Mouse (Mus musculus) liver, embryonic 13.5 days (tissue): ENCODE results near the gene Lrrc57. TPM values are rescaled to one million over a fixed set of nuclear protein-coding genes. Genes with fewer than 3 reads are reported as not detected.

Experiments
- ATAC-seq: fragments of 200-750 bp; cut with Nextera tagmentation; 2 replicates; pipeline ENCODE4 v1.8.0; 2017; ENCODE audit warnings: low read depth, mild to moderate bottlenecking, moderate number of reproducible peaks, moderate library complexity
- DNase-seq: peaks from one replicate; pipeline ENCODE4 v3.0.0; 2022
- H3K27ac ChIP-seq: fragments of 300-500 bp; sonication (generic); 2 replicates; pipeline ENCODE4 v1.5.1; 2015; ENCODE audit warnings: moderate library complexity, mild to moderate bottlenecking, inconsistent platforms
- H3K27me3 ChIP-seq: fragments of 300-500 bp; sonication (generic); 2 replicates; pipeline ENCODE4 v1.6.1; 2015; ENCODE audit warnings: mild to moderate bottlenecking, inconsistent platforms
- H3K36me3 ChIP-seq: fragments of 300-500 bp; sonication (generic); 2 replicates; pipeline ENCODE4 v1.6.1; 2015; ENCODE audit warnings: mild to moderate bottlenecking, inconsistent platforms
- H3K4me1 ChIP-seq: fragments of 300-500 bp; sonication (generic); replicated peaks from 2 replicates; pipeline ENCODE4 v1.6.1; 2015; ENCODE audit warnings: inconsistent platforms
- H3K4me2 ChIP-seq: fragments of 300-500 bp; sonication (generic); 2 replicates; pipeline ENCODE4 v1.6.1; 2015; ENCODE audit warnings: inconsistent platforms, mild to moderate bottlenecking, moderate library complexity
- H3K4me3 ChIP-seq: fragments of 300-500 bp; sonication (generic); replicated peaks from 2 replicates; pipeline ENCODE4 v1.5.1; 2015; ENCODE audit warnings: mild to moderate bottlenecking, inconsistent platforms
- H3K9ac ChIP-seq: fragments of 300-500 bp; sonication (generic); 2 replicates; pipeline ENCODE4 v1.6.1; 2015; ENCODE audit warnings: mild to moderate bottlenecking, inconsistent platforms
- H3K9me3 ChIP-seq: fragments of 300-500 bp; sonication (generic); replicated peaks from 2 replicates; pipeline ENCODE4 v1.6.1; 2016; ENCODE audit warnings: inconsistent platforms
- WGBS: fragments of 180-500 bp; shearing (Covaris S2); methylation state at CpG from one replicate; pipeline ENCODE4 v1.1.7; 2015; ENCODE audit not compliant: insufficient replicate concordance; 5-methylcytosine and 5-hydroxymethylcytosine counted together
- polyA plus RNA-seq: library from polyadenylated mRNA; unstranded; fragments of >200 nt; fragmentation: Nextera tagmentation; extraction: Ambion mirVana; gene quantifications from 2 replicates; pipeline ENCODE4 v1.2.1, GENCODE M21; 2015

Gene Lrrc57
- 14.2 and 15.6 TPM in 2 replicates for polyA plus RNA-seq

DNA sequence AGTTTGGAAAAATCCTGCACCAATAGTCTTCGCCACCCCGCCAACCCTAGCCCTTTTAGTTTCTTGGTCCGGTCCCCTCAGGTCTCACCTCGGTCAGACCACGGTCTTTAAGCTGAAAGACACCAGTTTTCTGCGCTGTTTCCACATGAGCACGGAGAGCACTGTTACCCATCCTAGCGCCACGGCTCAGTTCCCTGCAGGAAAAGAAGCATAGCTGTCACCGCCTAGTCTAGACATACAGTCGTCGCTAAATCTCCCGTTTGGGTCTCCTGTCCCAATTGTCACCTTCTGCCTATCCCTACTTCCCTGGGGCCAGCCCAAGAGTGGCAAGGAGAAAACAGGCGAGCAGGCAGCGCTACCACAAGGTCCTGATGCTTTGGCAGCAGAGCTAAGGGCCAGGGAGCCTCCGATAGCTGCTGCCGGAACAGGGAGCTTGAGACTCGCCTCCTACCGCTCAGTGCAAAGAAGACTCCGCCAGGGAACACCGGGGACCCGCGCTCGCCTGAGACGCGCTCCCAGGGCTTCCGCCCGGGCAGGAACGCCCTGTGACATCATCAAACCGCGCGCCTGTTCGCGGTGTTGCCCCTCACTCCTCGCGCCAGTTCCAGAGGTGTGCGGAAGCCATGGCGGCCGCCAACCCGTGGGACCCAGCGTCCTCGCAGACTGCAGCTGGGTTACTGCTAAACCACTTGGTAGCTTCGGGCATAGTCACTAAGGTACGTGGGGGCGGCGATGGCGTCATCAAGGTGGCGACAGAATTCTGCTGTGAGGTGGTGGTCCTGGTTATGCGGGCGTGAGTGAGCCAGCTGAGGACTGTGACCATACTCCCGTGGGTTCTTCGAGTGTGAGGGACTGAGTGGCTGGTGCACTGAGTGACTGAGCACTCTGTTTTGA, at the start of gene Lrrc57, which contains the start of gene Haus2:
Lrrc57 (minus strand) TSS at position 691 of the 894 bp plus-strand sequence.
Haus2 (plus strand) TSS at position 554 of the 894 bp plus-strand sequence.
- Histone ChIP-seq H3K4me2 (peak within 1 kb of the TSS; percentile 72), H3K9me3 (no peaks in the 10 kb centered on the region), H3K4me1 (peaks cover 32% of the 10 kb centered on the region), H3K36me3 (peaks cover 28% of the 10 kb centered on the region), H3K9ac (peak within 1 kb of the TSS; percentile 89), H3K27me3 (no peaks in the 10 kb centered on the region), H3K27ac (peak within 1 kb of the TSS; percentile 96), H3K4me3 (peak within 1 kb of the TSS; percentile 86)
- DNase-seq (peak; percentile 88), ATAC-seq (peak; percentile 96)
- WGBS: under 1% methylated on average over 52 of the region's 52 CpGs

DNA sequence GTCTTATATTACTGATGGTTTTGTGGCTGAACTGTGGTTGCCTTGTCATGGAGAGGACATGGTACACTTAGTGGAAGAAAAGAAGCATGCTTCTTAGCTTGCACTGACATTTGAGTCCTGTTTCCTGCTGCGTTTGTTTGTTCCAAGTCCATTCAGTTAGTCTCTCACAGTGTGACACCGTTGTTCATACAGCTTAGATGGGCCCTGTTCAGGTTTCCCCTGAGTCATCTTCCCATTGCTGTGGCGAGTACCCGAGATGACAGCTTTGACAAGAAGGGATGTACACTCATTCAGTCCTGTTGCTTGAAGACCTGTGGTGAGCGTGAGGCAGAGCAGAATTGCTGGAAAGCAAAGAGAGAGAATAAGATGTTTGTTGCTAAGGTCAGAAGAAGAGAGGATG, 49.2 kb upstream of the Lrrc57 start:
- WGBS: 18% methylated on average over 5 of the region's 5 CpGs
- Histone ChIP-seq H3K27ac (no peak overlapping the region), H3K4me2 (no peak overlapping the region), H3K36me3 (no peaks in the 10 kb centered on the region), H3K27me3 (no peaks in the 10 kb centered on the region), H3K4me1 (peaks cover 59% of the 10 kb centered on the region), H3K9ac (no peak overlapping the region), H3K9me3 (no peaks in the 10 kb centered on the region), H3K4me3 (no peak overlapping the region)
- no peak for DNase-seq
- no peak for ATAC-seq

DNA sequence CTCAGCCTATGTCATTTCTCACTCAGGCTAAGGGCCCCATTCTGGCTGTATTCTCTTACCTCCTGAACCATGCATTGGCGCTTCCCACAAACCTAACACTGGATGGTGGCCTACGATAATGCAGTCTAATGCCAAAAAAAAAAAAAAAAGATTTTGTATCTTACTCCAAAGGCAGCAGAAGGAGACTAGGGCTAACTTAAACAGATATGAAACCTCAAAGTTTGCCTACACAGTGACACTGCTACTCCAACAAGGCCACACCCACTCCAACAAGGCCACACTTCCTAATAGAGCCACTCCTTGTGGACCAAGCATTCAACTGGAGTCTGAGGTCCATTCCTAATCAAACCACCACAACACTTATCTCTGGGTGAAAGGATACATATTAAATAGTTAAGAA, 47.4 kb upstream of the Lrrc57 start:
- Histone ChIP-seq H3K36me3 (no peaks in the 10 kb centered on the region), H3K4me2 (no peak overlapping the region), H3K9me3 (no peaks in the 10 kb centered on the region), H3K4me3 (no peak overlapping the region), H3K27me3 (no peaks in the 10 kb centered on the region), H3K9ac (no peak overlapping the region), H3K4me1 (peaks cover 65% of the 10 kb centered on the region), H3K27ac (0 out of 2 replicates have a peak overlapping the region, but pooled peaks have one; percentile 21)
- ATAC-seq (peak; percentile 72), DNase-seq (no peak)
- WGBS: 23% methylated on average over 2 of the region's 2 CpGs

- Histone ChIP-seq H3K9me3 (no peaks in the 10 kb centered on the region), H3K4me2 (no peak overlapping the region), H3K27ac (no peak overlapping the region), H3K4me3 (no peak overlapping the region), H3K36me3 (no peaks in the 10 kb centered on the region), H3K27me3 (no peaks in the 10 kb centered on the region), H3K9ac (no peak overlapping the region), H3K4me1 (peaks cover 60% of the 10 kb centered on the region)
- DNase-seq (no peak), ATAC-seq (no peak)
- WGBS: 64% methylated on average over 5 of the region's 5 CpGs
These were observed 46.6 kb upstream of the Lrrc57 start for GRCm38 (mm10) chr2:120655905-120656304.

- H3K4me2 ChIP-seq: no peak overlapping the region
- no peaks in the 10 kb centered on the region for H3K9me3 ChIP-seq
- peaks cover 48% of the 10 kb centered on the region for H3K4me1 ChIP-seq
- H3K9ac ChIP-seq: no peak overlapping the region
- 58% methylated on average over 2 of the region's 2 CpGs for WGBS
- no peaks in the 10 kb centered on the region for H3K36me3 ChIP-seq
- no peak overlapping the region for H3K4me3 ChIP-seq
- H3K27ac ChIP-seq: no peak overlapping the region
- ATAC-seq (no peak), DNase-seq (no peak)
- no peaks in the 10 kb centered on the region for H3K27me3 ChIP-seq
These were observed 45.4 kb upstream of the Lrrc57 start for GRCm38 (mm10) chr2:120654693-120655092.

DNA sequence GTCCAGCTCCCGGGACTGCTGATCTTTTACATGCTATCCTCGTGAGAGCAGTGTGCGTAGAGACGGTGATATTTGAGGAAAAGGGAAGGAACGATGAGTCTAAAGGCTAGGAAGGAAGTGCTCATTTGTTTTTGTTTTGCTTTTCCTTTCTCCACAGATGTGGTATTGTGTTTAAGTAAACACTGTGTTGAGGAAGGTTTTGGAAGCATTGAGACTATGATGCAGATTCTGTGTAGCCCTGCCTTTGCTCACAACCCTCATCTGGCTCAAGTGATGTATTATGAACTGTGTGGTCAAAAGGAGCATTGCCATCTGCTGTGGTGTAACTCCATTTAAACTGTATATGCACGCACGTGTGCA, 43.6 kb upstream of the Lrrc57 start:
- no peak for DNase-seq
- 48% methylated on average over 7 of the region's 7 CpGs for WGBS

DNA sequence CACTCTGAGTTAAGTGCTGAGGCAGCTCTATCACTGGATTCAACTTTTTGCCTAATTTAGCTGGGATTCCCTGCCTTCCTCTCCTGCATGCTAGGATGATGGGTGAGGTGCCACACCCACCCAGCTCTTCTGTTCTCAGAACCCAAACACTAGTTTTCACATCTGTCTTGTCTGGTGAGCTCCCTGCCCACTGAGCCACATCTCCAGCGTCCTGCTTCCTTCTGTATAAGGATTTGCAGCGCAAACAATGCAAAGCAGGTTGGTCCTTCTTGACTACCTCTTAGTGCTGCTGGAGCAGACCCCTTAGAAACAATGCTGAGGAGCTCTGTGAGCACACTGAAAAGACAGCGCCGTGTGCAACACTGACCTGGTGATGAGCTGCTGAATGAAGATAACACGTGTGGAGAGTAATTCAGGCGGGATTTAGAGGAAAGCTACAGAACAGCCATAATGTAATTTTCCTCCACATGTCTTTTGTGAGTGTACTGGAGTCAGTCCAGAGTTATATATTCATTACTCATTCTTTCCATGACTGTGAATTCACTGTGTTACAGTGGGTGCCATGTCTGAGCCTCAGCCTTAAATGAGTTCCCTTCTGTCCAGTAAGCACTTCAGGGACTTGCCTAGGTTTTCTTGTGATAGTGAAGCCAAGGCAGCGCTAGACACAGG, 43.1 kb upstream of the Lrrc57 start:
- Histone ChIP-seq H3K27ac (0 out of 2 replicates have a peak overlapping the region, but pooled peaks have one; percentile 39), H3K4me1 (peaks cover 29% of the 10 kb centered on the region), H3K4me3 (no peak overlapping the region), H3K36me3 (no peaks in the 10 kb centered on the region), H3K9me3 (no peaks in the 10 kb centered on the region), H3K4me2 (no peak overlapping the region), H3K27me3 (no peaks in the 10 kb centered on the region), H3K9ac (no peak overlapping the region)
- ATAC-seq (no peak), DNase-seq (no peak)
- 45% methylated on average over 7 of the region's 7 CpGs for WGBS

More for the DNA sequence above, 43.6 kb upstream of the Lrrc57 start:
- no peaks in the 10 kb centered on the region for H3K9me3 ChIP-seq
- ATAC-seq: no peak
- no peak overlapping the region for H3K4me2 ChIP-seq
- H3K9ac ChIP-seq: no peak overlapping the region
- no peaks in the 10 kb centered on the region for H3K27me3 ChIP-seq
- H3K36me3 ChIP-seq: no peaks in the 10 kb centered on the region
- no peak overlapping the region for H3K4me3 ChIP-seq
- peaks cover 34% of the 10 kb centered on the region for H3K4me1 ChIP-seq
- H3K27ac ChIP-seq: no peak overlapping the region

GRCm38 (mm10) chr2:120646777-120647176, 37.5 kb upstream of the Lrrc57 start:
- H3K4me2 ChIP-seq: no peak overlapping the region
- WGBS: 51% methylated on average over 4 of the region's 4 CpGs
- no peaks in the 10 kb centered on the region for H3K4me1 ChIP-seq
- no peak for DNase-seq
- no peak overlapping the region for H3K9ac ChIP-seq
- H3K4me3 ChIP-seq: no peak overlapping the region
- 0 out of 2 replicates have a peak, but pooled peaks cover 4% of the 10 kb centered on the region for H3K27me3 ChIP-seq
- no peak for ATAC-seq
- no peaks in the 10 kb centered on the region for H3K36me3 ChIP-seq
- H3K27ac ChIP-seq: no peak overlapping the region
- no peaks in the 10 kb centered on the region for H3K9me3 ChIP-seq

- ATAC-seq (no peak), DNase-seq (no peak)
- 64% methylated on average over 7 of the region's 7 CpGs for WGBS
These were observed 34.5 kb upstream of the Lrrc57 start for GRCm38 (mm10) chr2:120643836-120644235.

DNA sequence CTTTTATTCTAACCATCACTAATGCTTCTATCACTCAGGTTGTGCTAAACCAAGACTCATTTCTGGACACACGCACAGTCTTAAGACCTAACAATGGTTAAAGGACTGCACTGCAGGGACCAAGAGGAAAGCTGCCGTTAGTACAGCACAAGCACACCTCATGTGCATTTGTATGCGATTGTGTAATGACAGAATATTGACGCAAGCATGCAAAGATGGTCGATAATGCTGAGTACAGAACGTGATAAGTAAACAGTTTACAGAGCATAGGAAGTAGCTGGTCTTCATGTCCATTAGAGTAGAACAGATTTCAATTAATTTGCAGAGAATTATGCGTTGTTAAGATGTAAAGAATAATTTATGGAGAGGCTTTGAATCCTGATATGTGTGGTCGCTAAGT, 31.5 kb upstream of the Lrrc57 start:
- 75% methylated on average over 8 of the region's 8 CpGs for WGBS
- ATAC-seq (no peak), DNase-seq (no peak)
- no peak overlapping the region for H3K27ac ChIP-seq
- H3K9me3 ChIP-seq: no peaks in the 10 kb centered on the region
- H3K9ac ChIP-seq: no peak overlapping the region
- no peak overlapping the region for H3K4me2 ChIP-seq
- H3K4me1 ChIP-seq: no peaks in the 10 kb centered on the region
- 0 out of 2 replicates have a peak, but pooled peaks cover 4% of the 10 kb centered on the region for H3K27me3 ChIP-seq
- no peaks in the 10 kb centered on the region for H3K36me3 ChIP-seq
- no peak overlapping the region for H3K4me3 ChIP-seq

More at GRCm38 (mm10) chr2:120643836-120644235, 34.5 kb upstream of the Lrrc57 start:
- H3K27ac ChIP-seq: no peak overlapping the region
- H3K4me2 ChIP-seq: no peak overlapping the region
- H3K9me3 ChIP-seq: no peaks in the 10 kb centered on the region
- H3K4me3 ChIP-seq: no peak overlapping the region
- 0 out of 2 replicates have a peak, but pooled peaks cover 4% of the 10 kb centered on the region for H3K27me3 ChIP-seq
- no peaks in the 10 kb centered on the region for H3K36me3 ChIP-seq
- no peak overlapping the region for H3K9ac ChIP-seq
- no peaks in the 10 kb centered on the region for H3K4me1 ChIP-seq

GRCm38 (mm10) chr2:120631957-120632356, 22.6 kb upstream of the Lrrc57 start:
- no peak overlapping the region for H3K27ac ChIP-seq
- H3K9me3 ChIP-seq: no peaks in the 10 kb centered on the region
- H3K36me3 ChIP-seq: peaks cover 7% of the 10 kb centered on the region; the same call in 1 of the 2 replicates
- H3K4me1 ChIP-seq: peaks cover 41% of the 10 kb centered on the region
- no peak overlapping the region for H3K9ac ChIP-seq
- H3K4me2 ChIP-seq: peak overlapping the region; percentile 9
- no peak overlapping the region for H3K4me3 ChIP-seq
- ATAC-seq: no peak
- H3K27me3 ChIP-seq: peaks cover 19% of the 10 kb centered on the region
- no peak for DNase-seq
- 18% methylated on average over 4 of the region's 4 CpGs for WGBS
